Mouse (Mus musculus): Measurements from ENCODE around the gene Igflr1. TPM values are rescaled to one million over a fixed set of nuclear protein-coding genes. Genes with fewer than 3 reads are reported as not detected.
A peak's percentile ranks its signal among the peaks of the same experiment; 100 is the strongest.

Gene Igflr1
- total and polyA plus RNA-seq, 2 experiments from 2014 or later: 1.9 to 3.1 TPM

- WGBS: 2% methylated on average over 10 of the region's 10 CpGs
- DNase-seq (ENCODE audit: low spot score) (peak; percentile 86), ATAC-seq (ENCODE audit: low FRiP score) (peak; percentile 75)
- peak overlapping the region; percentile 54 for H3K9ac ChIP-seq (replicated peaks; ENCODE audit: low read length, poor library complexity, severe bottlenecking)
- peak overlapping the region; percentile 57 for H3K4me3 ChIP-seq (ENCODE audit: low read depth, low read length)
- peak overlapping the region; percentile 89 for H3K27ac ChIP-seq (ENCODE audit: low read depth, low read length)
- no peaks in the 10 kb centered on the region for H3K27me3 ChIP-seq (ENCODE audit: insufficient read depth, low read length)
- H3K9me3 ChIP-seq (ENCODE audit: low read length): no peaks in the 10 kb centered on the region
- TF ChIP-seq CTCF (IDR thresholded peaks at IDR 0.05): peak; percentile 72
- H3K4me1 ChIP-seq (ENCODE audit: insufficient read depth, low read length): peaks cover 9% of the 10 kb centered on the region; the same call in 1 of the 2 replicates
- H3K36me3 ChIP-seq (ENCODE audit: insufficient read depth, low read length): peaks cover 19% of the 10 kb centered on the region
- peak overlapping the region; percentile 76 for H3K4me2 ChIP-seq (ENCODE audit: low read depth, low read length, poor library complexity, severe bottlenecking)
Measured at GRCm38 (mm10) chr7:30551445-30552101, 13.7 kb upstream of the Igflr1 start.

- Histone ChIP-seq H3K9me3 (ENCODE audit: low read length) (no peaks in the 10 kb centered on the region), H3K4me3 (ENCODE audit: low read depth, low read length) (peak within 1 kb of the TSS; percentile 57), H3K4me2 (ENCODE audit: low read depth, low read length, poor library complexity, severe bottlenecking) (peak within 1 kb of the TSS; percentile 76), H3K9ac (replicated peaks; ENCODE audit: low read length, poor library complexity, severe bottlenecking) (peak within 1 kb of the TSS; percentile 62), H3K36me3 (ENCODE audit: insufficient read depth, low read length) (peaks cover 24% of the 10 kb centered on the region), H3K27ac (ENCODE audit: low read depth, low read length) (peak within 1 kb of the TSS; percentile 89), H3K4me1 (ENCODE audit: insufficient read depth, low read length) (peaks cover 9% of the 10 kb centered on the region; the same call in 1 of the 2 replicates), H3K27me3 (ENCODE audit: insufficient read depth, low read length) (no peaks in the 10 kb centered on the region)
- WGBS: under 1% methylated on average over 44 of the region's 44 CpGs
- peak; percentile 100 for DNase-seq (ENCODE audit: low spot score)
- peak; percentile 95 for ATAC-seq (ENCODE audit: low FRiP score)
- TF ChIP-seq CTCF (IDR thresholded peaks at IDR 0.05): peak; percentile 16
Measured at GRCm38 (mm10) chr7:30552102-30553020, 12.9 kb upstream of the Igflr1 start, which contains the start of the genes Hspb6 and Proser3. TSS of gene Hspb6 (plus strand) at chr7:30552178. TSS of gene Proser3 (minus strand) at chr7:30552299.

- ATAC-seq (ENCODE audit: low FRiP score) (no peak), DNase-seq (ENCODE audit: low spot score) (peak; percentile 46)
- peak overlapping the region; percentile 55 for H3K27ac ChIP-seq (ENCODE audit: low read depth, low read length)
- WGBS: 3% methylated on average over 23 of the region's 23 CpGs
- peak overlapping the region; percentile 76 for H3K4me2 ChIP-seq (ENCODE audit: low read depth, low read length, poor library complexity, severe bottlenecking)
- TF ChIP-seq CTCF (IDR thresholded peaks at IDR 0.05): no peak
- peaks cover 20% of the 10 kb centered on the region for H3K36me3 ChIP-seq (ENCODE audit: insufficient read depth, low read length)
- peaks cover 9% of the 10 kb centered on the region; the same call in 1 of the 2 replicates for H3K4me1 ChIP-seq (ENCODE audit: insufficient read depth, low read length)
- H3K27me3 ChIP-seq (ENCODE audit: insufficient read depth, low read length): no peaks in the 10 kb centered on the region
- H3K9ac ChIP-seq (replicated peaks; ENCODE audit: low read length, poor library complexity, severe bottlenecking): peak overlapping the region; percentile 62
- H3K4me3 ChIP-seq (ENCODE audit: low read depth, low read length): peak overlapping the region; percentile 57
- H3K9me3 ChIP-seq (ENCODE audit: low read length): no peaks in the 10 kb centered on the region
Measured at GRCm38 (mm10) chr7:30553021-30553589, 12.1 kb upstream of the Igflr1 start.

GRCm38 (mm10) chr7:30553810-30554584, 11.2 kb upstream of the Igflr1 start:
- DNase-seq (ENCODE audit: low spot score) (no peak), ATAC-seq (ENCODE audit: low FRiP score) (no peak)
- Histone ChIP-seq H3K4me3 (ENCODE audit: low read depth, low read length) (no peak overlapping the region), H3K27ac (ENCODE audit: low read depth, low read length) (no peak overlapping the region), H3K36me3 (ENCODE audit: insufficient read depth, low read length) (peaks cover 20% of the 10 kb centered on the region), H3K9me3 (ENCODE audit: low read length) (no peaks in the 10 kb centered on the region), H3K4me2 (ENCODE audit: low read depth, low read length, poor library complexity, severe bottlenecking) (peak overlapping the region; percentile 76), H3K9ac (replicated peaks; ENCODE audit: low read length, poor library complexity, severe bottlenecking) (peak overlapping the region; percentile 62; the same call in 1 of the 2 replicates), H3K27me3 (ENCODE audit: insufficient read depth, low read length) (no peaks in the 10 kb centered on the region), H3K4me1 (ENCODE audit: insufficient read depth, low read length) (peaks cover 9% of the 10 kb centered on the region; the same call in 1 of the 2 replicates)
- no peak for TF ChIP-seq CTCF (IDR thresholded peaks at IDR 0.05)
- 87% methylated on average over 22 of the region's 22 CpGs for WGBS

- H3K4me3 ChIP-seq (ENCODE audit: low read depth, low read length): no peak overlapping the region
- no peak overlapping the region for H3K4me2 ChIP-seq (ENCODE audit: low read depth, low read length, poor library complexity, severe bottlenecking)
- DNase-seq (ENCODE audit: low spot score): no peak
- H3K4me1 ChIP-seq (ENCODE audit: insufficient read depth, low read length): peaks cover 9% of the 10 kb centered on the region; the same call in 1 of the 2 replicates
- 95% methylated on average over 18 of the region's 18 CpGs for WGBS
- no peak for ATAC-seq (ENCODE audit: low FRiP score)
- H3K9me3 ChIP-seq (ENCODE audit: low read length): no peaks in the 10 kb centered on the region
- H3K9ac ChIP-seq (replicated peaks; ENCODE audit: low read length, poor library complexity, severe bottlenecking): no peak overlapping the region
- H3K36me3 ChIP-seq (ENCODE audit: insufficient read depth, low read length): peaks cover 20% of the 10 kb centered on the region
- H3K27ac ChIP-seq (ENCODE audit: low read depth, low read length): no peak overlapping the region
- H3K27me3 ChIP-seq (ENCODE audit: insufficient read depth, low read length): no peaks in the 10 kb centered on the region
- TF ChIP-seq CTCF (IDR thresholded peaks at IDR 0.05): peak; percentile 44
Measured at GRCm38 (mm10) chr7:30556894-30557536, 8.2 kb upstream of the Igflr1 start.
